In the genomic region with DNA sequence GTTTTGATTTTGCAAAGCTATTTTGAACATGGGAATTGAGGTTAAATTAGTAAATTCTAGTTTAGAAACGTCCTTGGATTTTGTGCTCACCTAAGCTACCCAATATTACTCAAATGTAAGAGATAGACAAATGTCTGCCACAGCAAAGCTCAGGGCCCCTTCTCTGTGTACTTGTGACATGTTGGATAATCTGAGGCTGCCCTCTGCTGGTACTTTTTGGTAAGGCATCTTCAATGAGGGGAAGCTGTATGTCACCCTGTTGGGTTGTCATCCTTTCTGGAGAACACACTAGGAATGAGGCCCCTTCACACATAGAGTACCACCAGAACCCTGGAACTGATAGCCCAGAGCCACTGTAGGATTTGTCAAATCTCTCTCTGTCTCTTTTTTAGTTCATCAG, we compare ENCODE assay signal across 8 mouse cellular contexts. TPM values are rescaled to one million over a fixed set of nuclear protein-coding genes. Genes with fewer than 3 reads are reported as not detected.
DNase-seq lines count a peak whose midpoint lies in the region; ATAC-seq and TF ChIP-seq lines count a peak whose summit lies in the region.

No protein-coding gene starts in this region.

- peak; percentile 82 for DNase-seq in urinary bladder, postnatal 14 days (ENCODE audit: low spot score)
- no peak for DNase-seq in urinary bladder, postnatal 10 days (ENCODE audit: low spot score)
- DNase-seq in cerebellum, adult 9-10 months: peak; percentile 77
- peak; percentile 86 to 92 for DNase-seq in frontal cortex, postnatal 36 days (ENCODE audit: low spot score in 2 of 2)
- DNase-seq in left cerebral cortex, postnatal 4 days: peak; percentile 82
- DNase-seq in stomach, postnatal 0 days (ENCODE audit: low spot score): peak; percentile 79

- H3K4me3 ChIP-seq in intestine, postnatal 0 days (ENCODE audit: low read depth, low read length): no peak overlapping the region
- no peak overlapping the region for H3K4me3 ChIP-seq in stomach, postnatal 0 days (ENCODE audit: low read depth, low read length)

- H3K27ac ChIP-seq in intestine, postnatal 0 days (ENCODE audit: low read depth, low read length): no peak overlapping the region
- H3K27ac ChIP-seq in stomach, postnatal 0 days (replicated peaks): no peak overlapping the region

- peaks cover 68% of the 10 kb centered on the region for H3K36me3 ChIP-seq in intestine, postnatal 0 days (ENCODE audit: control insufficient read depth, insufficient read depth)
- H3K36me3 ChIP-seq in stomach, postnatal 0 days (ENCODE audit: control insufficient read depth, insufficient read depth, low read length): peaks cover 23% of the 10 kb centered on the region

- H3K4me1 ChIP-seq in intestine, postnatal 0 days (replicated peaks; ENCODE audit: control insufficient read depth, insufficient read depth, low read length): no peaks in the 10 kb centered on the region
- H3K4me1 ChIP-seq in stomach, postnatal 0 days (replicated peaks; ENCODE audit: control insufficient read depth, insufficient read depth): no peaks in the 10 kb centered on the region

- no peak overlapping the region for H3K9ac ChIP-seq in intestine, postnatal 0 days (ENCODE audit: low read depth, low read length)
- H3K9ac ChIP-seq in stomach, postnatal 0 days (ENCODE audit: low read length): no peak overlapping the region

- intact Hi-C loops in left cerebral cortex, postnatal 4 days (cut with DNase I): loop anchor here (5.0 kb wide), 2 partner anchors 63 to 123 kb away; no protein-coding TSS in a partner anchor

- TF ChIP-seq CTCF in intestine, postnatal 0 days (IDR thresholded peaks at IDR 0.05; ENCODE audit: low read depth): peak; percentile 93
- peak; percentile 94 for TF ChIP-seq CTCF in stomach, postnatal 0 days (IDR thresholded peaks at IDR 0.05; ENCODE audit: low read depth)

- WGBS in intestine, postnatal 0 days: 13% methylated on average over 1 of the region's 1 CpGs
- 0% methylated on average over 1 of the region's 1 CpGs for WGBS in stomach, postnatal 0 days

- H3K4me2 ChIP-seq in intestine, postnatal 0 days (replicated peaks; ENCODE audit: low read depth): no peak overlapping the region
- no peak overlapping the region for H3K4me2 ChIP-seq in stomach, postnatal 0 days (replicated peaks; ENCODE audit: low read depth)

- H3K9me3 ChIP-seq in intestine, postnatal 0 days (ENCODE audit: control insufficient read depth): no peaks in the 10 kb centered on the region
- H3K9me3 ChIP-seq in stomach, postnatal 0 days (ENCODE audit: control insufficient read depth, low read length): no peaks in the 10 kb centered on the region

- H3K27me3 ChIP-seq in intestine, postnatal 0 days (replicated peaks; ENCODE audit: control insufficient read depth, insufficient read depth, low read length): no peaks in the 10 kb centered on the region
- H3K27me3 ChIP-seq in stomach, postnatal 0 days (ENCODE audit: control insufficient read depth, insufficient read depth, low read length): no peaks in the 10 kb centered on the region

- peak; percentile 26; the same call in 1 of the 2 replicates for ATAC-seq in intestine, postnatal 0 days
- peak; percentile 86 for ATAC-seq in monocyte, adult 5-6 weeks (replicated peaks; ENCODE audit: insufficient number of reproducible peaks, low FRiP score, low TSS enrichment, poor library complexity, severe bottlenecking)
- no peak; the same call in none of the 2 replicates for ATAC-seq in stomach, postnatal 0 days (ENCODE audit: low FRiP score, low TSS enrichment)

- TF ChIP-seq EP300 in stomach, postnatal 0 days (optimal IDR thresholded peaks at IDR 0.05): no peak

RNA-seq across cellular contexts. Expression of a gene that starts 26.9 kb away (rescaled TPM):
- polyA plus RNA-seq in intestine, postnatal 0 days (2015; fragmentation: Nextera tagmentation; extraction: Ambion mirVana): 571 and 641 TPM in 2 replicates
- 10 to 100 TPM; 23.2 to 24.1 TPM for total RNA-seq in left cerebral cortex, postnatal 4 days (2021)
- total RNA-seq in monocyte, adult 5-6 weeks (2017): 428 to 649 TPM (median 479 TPM) in 3 replicates
- 634 and 654 TPM in 2 replicates for polyA plus RNA-seq in stomach, postnatal 0 days (2015; fragmentation: Nextera tagmentation; extraction: Ambion mirVana)

Comparison
In these comparisons a context has a peak if more than half of its experiments do, and no peak if none do; other contexts are left out.
1. RNA of a gene that starts 26.9 kb away (total RNA-seq): 428 to 649 TPM in monocyte, adult 5-6 weeks; 23.2 to 24.1 TPM in left cerebral cortex, postnatal 4 days; every median in the first group is over 10 times any median in the second.